Mouse (Mus musculus) limb, embryonic 14.5 days (tissue): ENCODE data around the gene Gm37240. TPM values are rescaled to one million over a fixed set of nuclear protein-coding genes. Genes with fewer than 3 reads are reported as not detected.
A peak's percentile ranks its signal among the peaks of the same experiment; 100 is the strongest.

Experiments used
- ATAC-seq: fragments of 200-750 bp; cut with Nextera tagmentation; 2 replicates; pipeline ENCODE4 v1.8.0; 2017; ENCODE audit warnings: low read depth, moderate number of reproducible peaks, moderate TSS enrichment; ENCODE audit not compliant: low FRiP score
- DNase-seq: peaks from one replicate; pipeline ENCODE4 v3.0.0-alpha.2; 2015; ENCODE audit warnings: low spot score
- H3K27ac ChIP-seq: fragments of 300-500 bp; sonication (generic); replicated peaks from 2 replicates; pipeline ENCODE4 v1.5.1; 2014; ENCODE audit warnings: low read depth, mild to moderate bottlenecking, low read length, moderate library complexity, mixed read lengths
- H3K27me3 ChIP-seq: fragments of 300-500 bp; sonication (generic); 2 replicates; pipeline ENCODE4 v1.6.1; 2014; ENCODE audit warnings: low read length, mixed read lengths; ENCODE audit not compliant: control insufficient read depth, insufficient read depth
- H3K36me3 ChIP-seq: fragments of 300-500 bp; sonication (generic); 2 replicates; pipeline ENCODE4 v1.6.1; 2014; ENCODE audit warnings: mild to moderate bottlenecking, low read length, moderate library complexity, mixed read lengths; ENCODE audit not compliant: control insufficient read depth, insufficient read depth
- H3K4me1 ChIP-seq: fragments of 300-500 bp; sonication (generic); 2 replicates; pipeline ENCODE4 v1.6.1; 2014; ENCODE audit warnings: antibody characterized with exemption, low read length, mixed read lengths; ENCODE audit not compliant: control insufficient read depth, insufficient read depth
- H3K4me2 ChIP-seq: fragments of 300-500 bp; sonication (generic); replicated peaks from 2 replicates; pipeline ENCODE4 v1.6.1; 2014; ENCODE audit warnings: low read depth, mild to moderate bottlenecking, low read length, moderate library complexity; ENCODE audit not compliant: severe bottlenecking
- H3K4me3 ChIP-seq: fragments of 300-500 bp; sonication (generic); replicated peaks from 2 replicates; pipeline ENCODE4 v1.5.1; 2014; ENCODE audit warnings: low read length
- H3K9ac ChIP-seq: fragments of 300-500 bp; sonication (generic); 2 replicates; pipeline ENCODE4 v1.6.1; 2014; ENCODE audit warnings: mild to moderate bottlenecking, low read depth, low read length, moderate library complexity; ENCODE audit not compliant: severe bottlenecking
- H3K9me3 ChIP-seq: fragments of 300-500 bp; sonication (generic); 2 replicates; pipeline ENCODE4 v1.6.1; 2016; ENCODE audit warnings: low read length; ENCODE audit not compliant: control insufficient read depth
- POLR2A ChIP-seq: fragments of 200-500 bp; IDR thresholded peaks from 2 replicates; pipeline ENCODE4 v1.8.0; 2012; ENCODE audit warnings: inconsistent platforms, mild to moderate bottlenecking, moderate library complexity, borderline replicate concordance; ENCODE audit not compliant: insufficient read depth, insufficient read length; ENCODE audit errors: extremely low read depth
- WGBS: fragments of 180-500 bp; shearing (Covaris S2); extraction: QIAGEN DNeasy Blood & Tissue Kit; methylation state at CpG from one replicate; pipeline ENCODE4 v1.1.7; 2014; 5-methylcytosine and 5-hydroxymethylcytosine counted together
- polyA plus RNA-seq, 2 experiments: library from polyadenylated mRNA; depleted of rRNA in 1 of 2; stranded (reverse) in 1 of 2; unstranded in 1 of 2; fragments of >200 nt; fragmentation: Nextera tagmentation in 1 of 2; extraction: Ambion mirVana in 1 of 2; gene quantifications; 2 replicates each; pipeline versions ENCODE4 v1.2.1 to v1.2.3; 2012 to 2014

Gene Gm37240
- polyA plus RNA-seq, 2 experiments: 2.0 to 13.4 TPM

DNA sequence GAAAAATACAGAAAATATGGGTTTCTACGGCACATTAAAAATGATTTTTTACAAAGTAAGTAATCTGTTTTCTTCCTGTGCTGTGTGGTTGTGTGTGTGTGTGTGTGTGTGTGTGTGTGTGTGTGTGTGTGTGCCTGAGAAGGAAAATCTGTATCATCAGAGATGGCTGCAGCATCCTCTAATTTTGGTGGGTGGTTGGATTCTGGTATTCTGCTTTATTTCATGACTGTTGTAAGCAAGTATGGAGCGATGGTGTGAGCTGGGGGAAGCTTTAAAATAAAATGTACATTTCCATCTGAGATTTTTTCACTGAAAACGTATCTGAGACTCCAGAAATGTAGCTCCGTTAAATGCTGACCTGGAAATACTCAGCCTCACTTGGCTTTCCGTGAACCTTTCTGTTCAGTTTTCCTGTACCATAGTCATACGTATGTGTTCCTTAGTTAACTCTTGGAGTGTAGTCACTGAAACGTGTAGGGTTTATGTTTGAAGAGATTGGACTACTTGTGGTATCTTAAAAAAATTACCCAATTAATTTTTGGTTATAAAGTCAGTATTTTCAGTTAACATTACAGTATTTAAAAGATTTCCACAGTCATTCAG lies 934.6 kb downstream of the Gm37240 start:
- Histone ChIP-seq H3K4me1 (peaks cover 8% of the 10 kb centered on the region; the same call in 1 of the 2 replicates), H3K4me2 (peak overlapping the region; percentile 59), H3K9ac (peak overlapping the region; percentile 52), H3K4me3 (peak overlapping the region; percentile 38), H3K27me3 (no peaks in the 10 kb centered on the region), H3K9me3 (no peaks in the 10 kb centered on the region), H3K27ac (peak overlapping the region; percentile 33; the same call in 1 of the 2 replicates), H3K36me3 (no peaks in the 10 kb centered on the region)
- no peak for ATAC-seq
- TF ChIP-seq POLR2A: no peak
- DNase-seq: no peak
- 38% methylated on average over 7 of the region's 7 CpGs for WGBS

DNA sequence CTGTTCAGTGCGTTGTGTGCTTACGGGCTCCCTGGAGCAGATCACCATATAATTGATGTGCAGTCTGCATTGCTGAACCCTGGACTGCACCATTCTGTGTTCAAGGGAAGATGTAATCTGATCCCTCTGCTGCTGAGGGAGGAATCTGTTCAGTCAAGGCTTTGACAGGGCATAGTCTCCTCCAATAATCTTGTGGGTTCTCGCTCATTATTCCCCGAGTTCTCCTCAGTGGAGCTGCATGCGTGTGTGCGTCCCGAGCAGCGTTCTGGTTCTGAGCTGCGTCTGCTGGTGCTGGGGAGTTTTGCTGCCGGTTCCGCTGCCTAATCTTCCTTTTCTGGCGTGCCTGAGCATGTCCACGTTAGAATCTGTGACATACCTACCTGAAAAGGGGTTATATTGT lies 935.2 kb downstream of the Gm37240 start:
- peaks cover 8% of the 10 kb centered on the region; the same call in 1 of the 2 replicates for H3K4me1 ChIP-seq
- no peaks in the 10 kb centered on the region for H3K9me3 ChIP-seq
- peak; percentile 93 for ATAC-seq
- peak overlapping the region; percentile 59 for H3K4me2 ChIP-seq
- H3K27ac ChIP-seq: peak overlapping the region; percentile 33; the same call in 1 of the 2 replicates
- H3K9ac ChIP-seq: peak overlapping the region; percentile 52
- H3K4me3 ChIP-seq: peak overlapping the region; percentile 38
- peak; percentile 22; the same call in 1 of the 2 replicates for TF ChIP-seq POLR2A
- DNase-seq: peak; percentile 92
- no peaks in the 10 kb centered on the region for H3K36me3 ChIP-seq
- H3K27me3 ChIP-seq: no peaks in the 10 kb centered on the region
- WGBS: 2% methylated on average over 13 of the region's 13 CpGs

DNA sequence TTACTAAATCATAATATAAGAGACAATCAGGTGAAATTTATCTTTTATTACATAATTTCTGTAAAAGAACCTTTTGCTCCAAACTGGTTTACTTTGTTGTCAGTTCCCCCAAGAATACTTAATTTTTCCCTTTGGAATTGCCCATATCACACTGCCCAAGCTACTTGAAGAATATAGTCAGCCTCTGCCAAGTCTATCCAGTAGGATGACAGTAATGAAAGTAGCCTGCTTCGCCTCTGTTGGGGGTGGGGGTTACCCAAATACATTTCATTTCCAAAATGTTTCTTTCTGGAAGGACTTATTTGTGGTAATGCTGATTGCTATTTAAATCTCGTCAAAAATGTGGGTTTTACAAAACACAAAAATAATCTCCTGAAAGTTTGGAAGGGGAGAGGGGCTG lies 935.6 kb downstream of the Gm37240 start:
- 23% methylated on average over 2 of the region's 2 CpGs for WGBS
- H3K4me3 ChIP-seq: peak overlapping the region; percentile 38
- TF ChIP-seq POLR2A: no peak
- DNase-seq (no peak), ATAC-seq (0 out of 2 replicates have a peak, but pooled peaks have one; percentile 9)
- peaks cover 8% of the 10 kb centered on the region; the same call in 1 of the 2 replicates for H3K4me1 ChIP-seq
- peak overlapping the region; percentile 59 for H3K4me2 ChIP-seq
- no peaks in the 10 kb centered on the region for H3K36me3 ChIP-seq
- H3K27ac ChIP-seq: no peak overlapping the region
- H3K9ac ChIP-seq: no peak overlapping the region
- no peaks in the 10 kb centered on the region for H3K9me3 ChIP-seq
- no peaks in the 10 kb centered on the region for H3K27me3 ChIP-seq

DNA sequence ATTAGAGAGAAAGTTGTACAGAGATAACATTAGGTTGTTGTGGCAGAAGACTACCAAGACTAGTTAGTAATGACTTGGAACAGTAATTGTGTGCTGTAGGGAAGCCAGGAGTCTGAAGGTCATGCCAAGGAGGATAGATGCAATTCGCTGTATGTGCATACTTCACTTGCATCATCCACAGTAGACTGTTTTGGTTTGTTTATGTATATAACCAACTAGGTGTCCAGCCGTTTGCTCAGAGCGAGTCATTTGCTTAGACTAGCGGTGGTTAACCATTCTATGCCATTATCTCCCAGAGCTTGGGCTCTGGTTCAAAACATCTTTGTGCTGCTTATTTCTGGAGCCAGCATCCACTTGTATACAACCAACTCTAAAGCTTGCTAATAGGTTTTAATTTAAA lies 937.9 kb downstream of the Gm37240 start:
- no peak overlapping the region for H3K4me3 ChIP-seq
- no peak for TF ChIP-seq POLR2A
- 88% methylated on average over 4 of the region's 4 CpGs for WGBS

DNA sequence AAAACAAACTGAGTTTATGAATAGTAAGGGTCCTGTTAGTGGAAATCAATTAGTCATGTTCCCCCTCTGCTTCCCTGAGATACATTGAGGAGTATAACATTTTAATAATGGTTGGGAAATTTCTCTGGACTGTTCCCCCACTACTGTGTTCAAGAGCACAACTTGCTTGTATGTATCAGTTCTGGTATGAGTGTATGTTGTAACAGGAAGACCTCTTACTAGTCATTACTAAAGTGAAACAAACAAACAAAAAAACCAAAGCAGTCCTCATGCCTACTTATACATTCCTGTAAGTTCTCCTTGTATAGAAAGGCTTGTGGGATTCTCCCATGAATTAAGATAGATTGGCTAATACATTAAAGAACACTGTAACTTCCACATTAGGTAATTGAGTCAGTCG lies 940.9 kb downstream of the Gm37240 start:
- no peaks in the 10 kb centered on the region for H3K9me3 ChIP-seq
- H3K4me3 ChIP-seq: no peak overlapping the region
- no peaks in the 10 kb centered on the region for H3K36me3 ChIP-seq
- H3K27me3 ChIP-seq: no peaks in the 10 kb centered on the region
- H3K4me1 ChIP-seq: no peaks in the 10 kb centered on the region
- WGBS: 87% methylated on average over 1 of the region's 1 CpGs
- ATAC-seq (no peak), DNase-seq (no peak)
- H3K9ac ChIP-seq: no peak overlapping the region
- no peak overlapping the region for H3K27ac ChIP-seq
- no peak for TF ChIP-seq POLR2A
- no peak overlapping the region for H3K4me2 ChIP-seq

More for the DNA sequence above, 937.9 kb downstream of the Gm37240 start:
- H3K36me3 ChIP-seq: no peaks in the 10 kb centered on the region
- no peak for ATAC-seq
- H3K4me1 ChIP-seq: peaks cover 8% of the 10 kb centered on the region; the same call in 1 of the 2 replicates
- H3K27ac ChIP-seq: no peak overlapping the region
- no peak overlapping the region for H3K9ac ChIP-seq
- no peaks in the 10 kb centered on the region for H3K27me3 ChIP-seq
- DNase-seq: no peak
- H3K9me3 ChIP-seq: no peaks in the 10 kb centered on the region
- no peak overlapping the region for H3K4me2 ChIP-seq
